Mouse (Mus musculus) thymus, postnatal 0 days (tissue): ENCODE data around the gene Pcnx2. TPM values are rescaled to one million over a fixed set of nuclear protein-coding genes. Genes with fewer than 3 reads are reported as not detected.
A peak's percentile ranks its signal among the peaks of the same experiment; 100 is the strongest.

Experiments
- DNase-seq: peaks from one replicate; pipeline ENCODE4 v3.0.0-alpha.2; 2015; ENCODE audit warnings: low spot score
- polyA plus RNA-seq: library from polyadenylated mRNA; unstranded; fragments of >200 nt; fragmentation: Nextera tagmentation; extraction: Ambion mirVana; gene quantifications from 2 replicates; pipeline ENCODE4 v1.2.1, GENCODE M21; 2015

The Pcnx2 gene
- polyA plus RNA-seq, 1 experiment from 2014 or later, result 0.07 TPM

DNA sequence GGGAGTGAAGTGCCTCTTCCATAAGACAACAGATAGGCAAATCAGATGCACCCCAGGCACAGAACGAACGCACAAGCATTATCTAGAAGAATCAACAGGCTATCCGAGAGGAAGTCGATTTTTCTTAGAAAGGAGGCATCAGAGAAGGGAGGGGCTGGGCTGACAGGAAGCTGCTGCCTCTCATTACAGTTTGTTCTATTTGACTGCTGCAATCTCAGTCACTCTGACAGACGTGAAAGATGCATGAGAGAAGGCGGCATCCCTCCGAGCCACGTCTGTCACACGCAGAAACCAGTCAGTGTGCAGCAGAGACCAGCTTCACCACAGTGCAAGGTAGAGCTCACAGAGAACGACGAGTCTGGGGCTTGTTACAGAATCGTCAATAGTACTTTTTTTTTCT lies 74.4 kb downstream of the Pcnx2 start:
- peak; percentile 26 for DNase-seq

DNA sequence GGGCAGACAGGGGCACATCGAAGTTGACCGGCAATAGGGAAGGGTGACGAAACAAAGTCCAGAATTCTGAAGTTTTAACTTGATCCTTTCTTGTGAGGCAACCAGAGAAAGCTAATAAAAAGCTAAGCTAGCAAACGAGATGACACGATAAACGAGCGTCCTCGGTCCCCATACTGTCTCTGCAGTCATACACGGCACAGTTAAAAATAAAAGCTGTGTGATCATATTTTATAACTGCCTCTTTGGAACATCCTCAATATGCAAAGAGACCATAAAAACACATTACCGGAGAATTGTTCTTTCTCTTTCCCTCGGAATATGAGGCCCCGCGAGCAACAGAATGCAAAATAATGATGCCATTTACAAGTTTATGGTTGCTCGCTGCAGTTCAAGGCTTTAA lies 76.1 kb downstream of the Pcnx2 start:
- no peak for DNase-seq

DNA sequence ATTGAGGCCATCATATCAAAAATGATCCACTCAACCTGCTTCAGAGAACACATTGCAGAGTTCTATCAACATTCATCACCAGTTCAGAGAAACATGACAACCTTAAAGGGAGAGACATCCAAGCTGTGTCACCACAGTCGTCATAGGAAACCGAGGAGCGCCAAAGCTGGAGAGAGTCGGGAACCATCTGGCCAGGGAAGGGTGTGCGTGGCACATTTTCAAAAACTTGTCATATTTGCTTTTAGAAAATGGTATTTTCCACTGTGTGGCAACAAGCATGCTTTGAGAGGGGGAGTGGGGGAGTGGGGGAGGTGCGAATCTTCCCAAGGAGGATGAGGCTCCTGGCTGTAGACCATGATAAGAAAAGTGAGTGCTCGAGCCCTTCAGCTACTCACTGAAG lies 78.3 kb downstream of the Pcnx2 start:
- no peak for DNase-seq

DNA sequence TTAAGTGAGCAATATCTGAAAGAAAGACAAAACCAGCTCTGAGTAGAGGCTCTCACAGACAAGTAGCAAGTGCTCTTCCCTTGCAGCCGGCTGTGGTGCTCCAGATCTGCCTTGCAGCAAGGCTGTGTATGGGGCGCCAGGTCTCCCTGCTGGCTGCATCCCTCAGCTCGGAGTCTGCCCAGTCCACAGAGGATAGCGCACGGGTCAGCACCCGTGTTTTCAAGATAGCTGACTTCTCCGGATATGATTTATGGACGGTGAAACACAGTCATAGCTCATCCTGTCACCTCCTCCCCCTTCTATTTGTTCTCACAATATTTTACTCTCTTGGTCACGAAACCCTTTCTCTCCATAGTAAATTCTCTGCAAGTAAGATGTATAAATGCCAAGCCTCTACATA lies 79.3 kb downstream of the Pcnx2 start:
- DNase-seq, result no peak

DNA sequence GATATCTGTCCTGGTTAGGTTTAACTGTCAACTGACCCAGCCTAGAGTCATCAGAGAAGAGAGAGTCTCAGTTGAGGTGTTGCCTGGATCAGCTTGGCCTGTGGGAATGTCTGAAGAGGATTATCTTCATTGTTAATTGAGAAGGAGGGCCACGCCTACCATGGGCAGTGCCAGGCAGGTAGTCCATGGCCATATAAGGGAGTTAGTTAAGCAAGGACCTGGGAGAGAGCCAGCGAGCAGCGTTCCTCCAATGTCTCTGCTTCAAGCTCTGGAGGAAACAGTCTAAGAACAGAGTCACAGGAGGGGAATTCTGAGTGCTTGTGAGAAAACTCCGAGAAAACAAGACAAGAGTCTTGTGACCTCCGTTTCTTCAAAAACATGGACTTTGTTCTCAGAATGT lies 81.4 kb downstream of the Pcnx2 start:
- no peak for DNase-seq

DNA sequence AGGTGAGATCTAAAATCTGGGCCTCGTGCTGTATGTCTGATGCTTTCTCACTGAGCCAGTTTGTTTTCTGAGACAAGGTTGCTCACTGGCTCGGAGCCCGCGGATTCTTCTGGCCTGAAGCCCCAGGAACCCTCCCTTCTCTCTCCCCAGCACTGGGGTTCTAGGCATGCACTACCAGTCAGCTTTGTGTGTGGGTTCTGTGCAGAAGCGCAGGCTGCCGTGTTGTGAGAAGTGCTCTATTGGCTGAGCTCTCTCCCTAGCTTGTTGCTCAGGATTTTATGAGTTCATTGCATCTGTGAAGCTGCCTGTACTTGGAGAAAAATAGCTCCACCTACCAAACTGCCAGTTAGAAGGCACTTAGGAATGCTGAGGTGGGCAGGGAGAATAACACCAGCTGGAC lies 89.3 kb downstream of the Pcnx2 start:
- no peak for DNase-seq

DNA sequence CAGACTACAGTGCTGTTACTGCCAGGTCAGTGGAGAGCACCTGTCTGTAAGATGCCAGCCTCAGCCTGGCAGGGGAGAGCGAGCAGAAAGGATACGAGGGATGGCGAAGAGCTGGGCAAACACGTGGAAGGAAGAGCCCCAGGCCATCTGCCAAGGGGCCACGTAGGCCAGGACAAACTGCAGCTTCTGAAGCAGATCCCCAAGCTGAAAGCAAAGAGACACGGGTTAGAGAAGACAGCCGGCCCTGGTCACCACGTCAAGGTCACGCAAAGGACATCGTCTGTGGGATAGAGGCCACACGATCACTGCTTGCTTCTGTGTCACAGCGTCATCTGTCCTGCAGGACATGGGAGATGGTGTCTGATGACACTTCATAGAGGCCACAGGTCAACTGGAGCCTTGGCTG lies 90.2 kb downstream of the Pcnx2 start:
- no peak for DNase-seq

DNA sequence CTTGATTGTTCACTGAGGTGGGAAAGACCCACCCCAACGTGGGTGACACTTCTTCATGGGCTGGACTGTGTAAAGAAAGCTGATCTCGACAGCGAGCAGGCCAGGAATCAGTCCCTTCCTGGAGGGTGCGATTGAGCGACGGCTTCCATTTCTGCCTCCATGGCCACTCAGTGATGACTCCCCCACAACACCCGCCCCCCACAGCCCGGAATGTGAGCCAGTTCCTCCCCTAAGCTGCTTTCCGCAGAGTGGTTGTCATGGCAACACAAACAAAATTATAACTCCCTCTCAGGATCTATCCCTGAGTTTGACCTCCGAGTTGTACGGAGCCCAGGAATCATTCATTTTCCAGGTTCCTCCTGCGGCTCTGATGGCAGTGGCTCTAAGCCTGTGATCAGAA lies 91.7 kb downstream of the Pcnx2 start:
- DNase-seq, result no peak

DNA sequence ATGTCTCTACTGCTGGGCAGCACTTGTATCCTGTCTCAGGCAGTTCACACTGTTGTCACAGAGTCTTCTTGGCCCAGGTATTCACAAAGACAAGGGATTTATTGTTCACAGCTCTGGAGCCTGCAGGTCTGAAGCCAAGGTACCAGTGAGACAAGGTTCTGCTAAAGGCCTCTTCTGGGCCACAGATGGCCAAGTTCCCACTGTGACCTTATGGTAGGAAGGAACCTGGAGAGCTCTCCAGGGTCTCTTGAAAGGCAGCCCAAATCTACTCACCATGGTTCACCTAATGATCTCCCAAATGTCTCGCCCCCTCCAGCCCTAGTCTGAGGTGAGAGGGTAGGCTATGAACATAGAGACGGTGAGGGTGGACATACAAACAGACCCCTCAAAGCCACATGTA lies 101.1 kb downstream of the Pcnx2 start:
- DNase-seq, result no peak

DNA sequence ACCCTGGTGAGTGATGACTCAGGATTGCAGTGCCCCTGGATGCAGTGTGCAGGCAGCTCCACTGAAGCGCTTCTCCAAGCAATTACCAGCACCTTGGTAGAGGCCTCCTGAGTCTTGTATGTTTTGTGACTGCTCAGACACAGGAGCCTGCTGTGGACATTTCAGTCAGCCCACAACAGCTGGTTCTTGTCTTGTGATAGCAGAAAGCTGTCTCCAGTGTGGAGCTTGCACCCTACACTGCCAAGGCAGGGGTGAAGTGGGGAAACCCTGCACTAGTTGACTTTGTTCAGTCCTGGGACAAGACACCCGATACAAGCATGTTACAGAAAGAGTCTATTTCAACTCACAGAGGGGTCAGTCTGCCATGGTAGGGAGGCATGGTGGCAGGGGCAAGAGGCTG lies 102.8 kb downstream of the Pcnx2 start:
- no peak for DNase-seq

DNA sequence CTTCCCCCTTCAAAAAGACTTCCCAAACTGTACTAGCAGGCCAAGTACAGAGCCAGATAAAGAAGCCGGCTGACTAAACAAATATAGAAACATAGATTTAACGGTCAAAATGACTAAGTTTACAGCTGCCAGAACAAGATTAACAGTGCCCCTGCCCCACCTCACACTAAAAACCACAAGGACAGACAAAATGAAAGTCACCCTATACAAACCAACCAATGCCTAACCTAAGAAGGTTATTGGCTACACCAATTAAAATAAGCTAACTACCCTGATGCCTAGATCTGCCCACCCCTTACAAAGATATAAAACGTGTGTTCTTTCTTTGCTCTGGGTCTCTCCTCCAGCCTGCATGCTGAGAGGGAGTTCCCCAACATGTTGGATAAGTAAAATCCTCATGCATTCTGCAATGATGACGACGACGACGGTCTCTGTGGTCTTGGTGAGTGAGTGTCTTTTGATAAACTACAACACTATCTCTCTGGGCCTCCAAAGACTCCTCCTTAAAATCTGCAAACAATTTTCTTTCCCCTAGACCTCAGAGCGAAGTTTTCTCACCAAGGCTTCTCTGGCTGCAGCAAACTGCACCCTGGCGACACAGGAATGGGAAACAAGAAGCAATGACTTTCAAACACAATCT lies 105.2 kb downstream of the Pcnx2 start:
- no peak for DNase-seq

DNA sequence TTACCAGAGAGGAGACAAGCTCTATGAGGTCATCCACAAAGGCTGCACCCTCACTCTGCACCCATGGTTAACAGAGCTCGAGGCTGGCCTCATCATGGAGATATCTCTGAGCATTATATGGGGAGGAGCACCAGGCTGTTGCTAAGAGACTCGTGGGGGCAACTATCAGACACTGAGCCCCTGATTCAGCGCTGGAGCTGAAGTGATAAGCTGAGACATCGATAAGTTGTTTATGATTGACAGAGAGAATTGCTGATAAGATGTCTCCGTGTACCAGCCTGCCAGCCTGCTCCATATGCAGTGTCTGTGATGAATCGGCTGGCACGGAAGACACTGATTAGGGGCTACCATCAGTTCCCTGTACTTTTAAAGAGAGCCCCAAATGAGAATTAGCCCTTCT lies 111.2 kb downstream of the Pcnx2 start:
- no peak for DNase-seq

DNA sequence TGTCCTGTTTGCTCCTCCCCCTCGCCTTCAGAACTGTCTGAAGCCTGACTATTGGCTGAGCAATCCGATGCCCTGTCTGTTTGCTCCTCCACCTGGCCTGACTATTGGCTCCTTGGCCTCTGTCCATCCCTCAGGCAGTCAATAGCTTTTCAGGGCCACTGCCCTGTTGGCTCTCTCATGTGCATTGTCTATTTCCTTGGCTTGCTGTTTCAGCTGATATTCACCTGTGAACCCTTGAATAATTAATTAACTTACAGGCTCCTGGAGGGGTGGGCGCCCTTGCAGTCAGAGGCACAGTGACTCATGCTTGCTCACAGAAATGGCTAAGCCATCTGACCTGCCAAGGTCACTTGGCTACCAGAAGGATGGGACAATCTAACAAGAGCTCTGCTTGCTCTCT lies 116.0 kb downstream of the Pcnx2 start:
- no peak for DNase-seq

DNA sequence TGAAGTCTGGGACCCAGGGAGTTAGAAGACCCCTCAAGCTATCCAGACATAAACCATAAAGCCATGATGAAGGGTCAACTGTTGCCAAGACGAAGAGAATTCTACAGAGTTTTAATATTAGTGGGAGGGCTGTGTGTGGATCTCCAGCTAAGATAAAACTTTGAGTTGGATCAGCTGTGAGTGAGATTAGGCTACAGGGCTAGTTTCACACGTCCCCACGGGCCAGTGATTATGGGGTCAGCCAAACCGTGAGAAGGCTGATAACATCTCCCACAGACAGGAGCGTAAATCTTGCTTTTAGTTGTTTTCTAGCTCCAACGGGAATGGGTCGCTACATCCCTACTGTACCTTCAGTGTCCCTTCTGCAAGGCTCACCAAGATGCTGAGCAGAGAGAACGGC lies 118.5 kb downstream of the Pcnx2 start:
- no peak for DNase-seq

DNA sequence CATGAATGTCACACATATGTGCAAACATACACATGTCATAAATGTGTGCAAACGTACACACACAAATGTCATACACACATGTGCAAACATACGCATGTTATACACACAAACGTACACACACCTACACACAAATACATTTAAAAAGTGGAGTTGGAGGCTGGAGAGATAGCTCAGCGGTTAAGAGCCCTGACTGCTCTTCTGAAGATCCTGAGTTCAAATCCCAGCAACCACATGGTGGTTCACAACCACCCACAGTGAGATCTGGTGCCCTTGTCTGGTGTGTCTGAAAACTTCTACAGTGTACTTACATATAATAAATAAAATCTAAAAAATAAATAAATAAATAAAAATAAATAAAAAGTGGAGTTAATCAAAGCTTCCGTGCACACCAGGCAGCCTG lies 119.2 kb downstream of the Pcnx2 start:
- DNase-seq, result no peak

DNA sequence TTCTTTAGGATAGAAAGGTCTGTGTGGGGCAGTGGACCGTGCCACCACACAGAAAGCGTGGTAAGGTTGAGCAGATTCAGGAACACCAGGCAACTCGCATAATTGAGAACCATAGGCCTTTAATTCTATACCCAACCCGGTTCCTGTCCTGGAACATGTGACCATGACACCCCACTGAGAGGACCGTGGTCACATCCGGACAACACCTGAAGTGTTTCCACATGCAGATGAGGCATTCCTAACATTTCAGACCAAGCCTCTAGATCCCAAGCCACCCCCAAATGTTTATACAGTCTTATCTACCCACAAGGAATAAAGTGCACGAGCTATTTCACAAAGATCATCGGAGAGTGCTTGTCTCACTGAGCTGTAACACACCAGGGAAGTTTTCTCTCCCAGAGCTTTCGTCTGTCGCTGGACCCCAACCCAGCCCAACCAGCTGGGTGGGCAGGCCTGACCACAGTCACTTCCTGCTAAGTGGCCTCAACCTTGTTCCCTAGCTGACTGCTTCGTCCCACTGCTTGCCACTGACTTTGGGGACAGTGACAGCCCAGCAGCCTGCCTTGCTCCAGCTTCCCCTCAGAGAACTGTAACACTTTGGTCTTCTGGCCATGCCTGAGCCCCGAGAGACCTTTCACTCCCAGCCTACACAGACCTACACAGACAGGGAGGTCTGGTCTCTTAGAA lies 120.5 kb downstream of the Pcnx2 start:
- DNase-seq, result no peak

DNA sequence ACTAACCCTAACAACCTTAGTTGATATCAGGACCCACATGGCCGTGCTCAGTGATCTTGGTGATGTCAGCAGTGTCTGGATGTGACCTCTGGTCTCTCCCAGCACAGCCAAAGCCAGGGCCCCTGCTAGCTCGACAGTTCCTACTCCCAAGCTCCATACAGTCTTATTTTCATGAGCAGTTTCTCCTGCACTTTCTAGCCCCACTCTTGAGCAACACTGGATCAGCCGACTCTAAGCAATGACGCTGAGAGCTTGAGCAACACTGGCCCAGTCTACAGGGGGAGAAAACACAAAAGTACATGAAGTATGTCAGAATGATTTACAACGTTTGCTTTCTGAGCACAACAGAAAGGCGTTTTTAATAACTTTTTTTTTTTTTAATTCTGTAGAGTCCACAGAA lies 121.3 kb downstream of the Pcnx2 start:
- no peak for DNase-seq

DNA sequence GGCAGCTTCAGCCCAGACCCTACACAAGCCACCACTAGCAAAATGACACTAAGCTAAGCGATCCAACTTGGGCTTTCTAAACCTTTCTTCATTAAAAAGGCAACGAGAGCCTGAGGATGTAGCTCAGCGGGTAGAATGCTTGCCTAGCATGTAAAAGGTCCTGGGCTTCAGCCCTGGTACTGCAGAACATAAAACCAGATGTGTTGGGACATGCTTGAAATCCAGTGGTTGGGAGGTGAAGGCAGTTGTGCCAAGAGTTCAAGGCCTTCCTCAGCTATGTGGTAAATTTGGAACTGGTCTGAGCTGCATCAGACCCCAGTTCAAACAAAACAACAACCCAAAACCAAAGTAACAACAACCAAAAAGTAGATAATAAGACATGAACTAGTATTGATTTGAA lies 121.8 kb downstream of the Pcnx2 start:
- no peak for DNase-seq

DNA sequence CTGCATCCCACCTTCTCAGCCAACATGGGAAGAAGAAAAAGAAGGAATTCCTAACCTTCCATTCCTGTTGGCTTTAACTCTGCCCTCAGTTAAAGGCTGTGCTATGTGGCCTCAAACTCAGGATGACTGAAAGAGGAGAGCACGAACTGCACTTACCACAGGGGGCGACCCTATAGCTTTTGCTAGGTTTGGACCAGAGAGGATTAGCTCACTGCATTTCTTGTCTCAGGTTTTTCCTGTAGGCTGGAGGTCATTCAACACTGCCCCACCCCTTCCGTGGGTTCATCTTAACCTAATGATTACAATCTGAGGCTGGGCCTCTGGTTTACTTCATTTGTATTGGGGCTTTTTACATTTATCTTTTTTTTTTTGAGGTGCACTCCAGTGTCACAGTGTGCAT lies 123.1 kb downstream of the Pcnx2 start:
- DNase-seq, result no peak

DNA sequence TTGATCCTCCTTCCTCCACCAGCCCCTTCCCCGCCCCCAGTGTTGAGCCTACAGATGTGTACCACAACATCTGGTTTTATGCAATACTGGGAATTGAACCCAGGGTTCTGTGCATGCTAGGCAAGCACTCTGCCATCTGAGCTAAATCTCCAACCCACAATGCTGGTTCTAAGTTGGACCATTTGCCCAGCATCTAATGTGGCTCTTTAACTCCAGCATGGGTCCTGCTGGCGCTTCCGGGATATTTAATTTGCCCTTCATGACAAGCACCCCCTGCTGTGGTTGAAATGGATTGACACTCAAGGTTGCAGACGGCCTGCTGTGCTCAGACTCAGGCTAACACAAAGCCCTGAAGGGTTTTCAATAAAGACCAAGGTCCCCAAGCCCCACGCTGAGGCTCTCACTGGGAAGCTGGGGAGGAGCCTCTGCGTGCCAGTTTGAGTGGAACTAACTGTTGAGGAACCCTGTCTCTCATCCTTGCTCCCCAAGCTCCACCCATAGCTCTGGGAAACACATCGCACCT lies 124.8 kb downstream of the Pcnx2 start:
- no peak for DNase-seq

DNA sequence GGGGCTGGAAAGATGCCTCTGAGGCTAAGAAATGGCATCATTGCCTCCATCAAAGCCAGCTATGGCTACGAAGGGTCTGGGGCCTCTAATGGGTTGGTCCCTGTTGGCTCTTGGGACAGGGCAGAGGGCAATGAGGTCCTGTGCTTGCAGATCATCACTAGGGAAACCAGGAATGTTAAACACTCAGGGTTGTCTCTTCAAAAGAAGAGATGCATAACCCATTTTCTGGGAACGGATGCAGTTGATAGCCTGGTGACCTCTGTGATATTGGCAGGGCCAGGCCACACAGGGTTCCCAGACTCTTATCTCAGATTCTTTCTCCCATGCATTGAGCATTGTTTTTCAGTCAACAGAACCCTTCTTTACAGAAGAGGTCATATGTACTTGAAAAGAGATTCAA lies 125.8 kb downstream of the Pcnx2 start:
- DNase-seq, result no peak

DNA sequence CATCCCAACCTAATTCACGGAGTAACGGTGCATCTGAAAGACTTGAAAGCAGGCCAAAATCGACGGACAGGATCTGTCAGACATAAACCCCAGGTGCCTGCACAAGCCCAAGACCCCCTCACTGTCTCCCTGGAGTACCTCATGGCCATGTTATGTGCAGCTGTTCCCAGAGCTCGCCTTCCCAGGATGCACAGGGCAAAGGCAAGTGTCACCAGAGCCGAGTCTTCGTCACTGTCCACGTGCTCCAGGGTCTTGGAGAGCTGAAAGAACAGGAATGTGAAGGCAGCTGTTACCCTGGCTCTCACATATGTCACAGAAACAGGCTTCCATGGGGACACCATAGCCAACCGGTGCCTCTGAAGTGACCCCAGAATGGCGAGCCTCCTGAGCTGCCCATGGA lies 130.0 kb downstream of the Pcnx2 start:
- DNase-seq, result no peak

DNA sequence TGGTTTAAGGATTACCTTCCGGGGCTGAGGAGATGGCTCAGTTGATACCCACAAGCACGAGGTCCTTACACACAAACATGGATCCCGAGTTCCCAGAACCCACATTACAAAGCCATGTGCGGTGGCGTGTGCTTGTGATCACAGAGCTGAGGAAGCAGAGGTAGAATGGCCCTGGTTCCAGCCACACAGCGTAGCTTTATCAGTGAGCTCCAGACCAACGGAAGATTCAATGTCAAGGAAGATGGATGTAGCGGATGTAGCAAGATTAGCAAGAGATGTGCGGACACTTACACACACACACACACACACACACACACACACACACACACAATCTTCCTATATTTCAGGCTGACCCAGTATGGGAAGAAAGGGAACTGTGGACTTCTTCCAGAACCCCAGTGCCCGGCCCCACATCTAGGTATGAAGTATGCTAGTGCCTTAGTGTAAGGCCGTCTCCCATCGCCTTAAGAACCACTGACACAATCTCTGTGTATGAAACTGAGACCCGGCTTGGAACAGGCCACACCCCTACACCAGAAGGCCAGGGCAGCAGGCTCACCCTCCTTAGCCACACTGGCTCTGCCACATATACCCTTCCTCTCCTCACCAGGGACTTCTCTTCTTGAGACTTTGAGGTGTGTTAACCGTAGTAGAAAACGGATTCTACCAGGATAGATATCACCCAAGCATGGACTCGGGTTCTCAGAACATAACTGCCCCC lies 134.9 kb downstream of the Pcnx2 start:
- DNase-seq, result no peak
